Mouse (Mus musculus) hindbrain, embryonic 15.5 days (tissue): ENCODE data around the gene Prdm12. TPM values are rescaled to one million over a fixed set of nuclear protein-coding genes. Genes with fewer than 3 reads are reported as not detected.

Experiments used
- ATAC-seq: fragments of 200-750 bp; cut with Nextera tagmentation; 2 replicates; pipeline ENCODE4 v1.8.0; 2017; ENCODE audit warnings: low read depth, moderate number of reproducible peaks, moderate TSS enrichment; ENCODE audit not compliant: low FRiP score
- H3K27ac ChIP-seq: fragments of 300-500 bp; sonication (generic); replicated peaks from 2 replicates; pipeline ENCODE4 v1.5.1; 2015; ENCODE audit warnings: mild to moderate bottlenecking, inconsistent platforms
- H3K27me3 ChIP-seq: fragments of 300-500 bp; sonication (generic); 2 replicates; pipeline ENCODE4 v1.6.1; 2015; ENCODE audit warnings: control low read depth, inconsistent platforms
- H3K36me3 ChIP-seq: fragments of 300-500 bp; sonication (generic); 2 replicates; pipeline ENCODE4 v1.6.1; 2015; ENCODE audit warnings: control low read depth, inconsistent platforms
- H3K4me1 ChIP-seq: fragments of 300-500 bp; sonication (generic); replicated peaks from 2 replicates; pipeline ENCODE4 v1.6.1; 2015; ENCODE audit warnings: control low read depth, inconsistent platforms
- H3K4me2 ChIP-seq: fragments of 300-500 bp; sonication (generic); 2 replicates; pipeline ENCODE4 v1.6.1; 2015; ENCODE audit warnings: moderate library complexity, mild to moderate bottlenecking, inconsistent platforms
- H3K4me3 ChIP-seq: fragments of 300-500 bp; sonication (generic); 2 replicates; pipeline ENCODE4 v1.5.1; 2015; ENCODE audit warnings: mild to moderate bottlenecking, inconsistent platforms
- H3K9ac ChIP-seq: fragments of 300-500 bp; sonication (generic); 2 replicates; pipeline ENCODE4 v1.6.1; 2015; ENCODE audit warnings: inconsistent platforms
- H3K9me3 ChIP-seq: fragments of 300-500 bp; sonication (generic); 2 replicates; pipeline ENCODE4 v1.6.1; 2016; ENCODE audit warnings: control low read depth, inconsistent platforms
- WGBS: fragments of 180-500 bp; shearing (Covaris S2); methylation state at CpG from one replicate; pipeline ENCODE4 v1.1.7; 2015; 5-methylcytosine and 5-hydroxymethylcytosine counted together
- polyA plus RNA-seq: library from polyadenylated mRNA; unstranded; fragments of >200 nt; fragmentation: Nextera tagmentation; extraction: Ambion mirVana; gene quantifications from 2 replicates; pipeline ENCODE4 v1.2.1, GENCODE M21; 2015

The Prdm12 gene
- polyA plus RNA-seq, result 1.7 and 3.1 TPM in 2 replicates

DNA sequence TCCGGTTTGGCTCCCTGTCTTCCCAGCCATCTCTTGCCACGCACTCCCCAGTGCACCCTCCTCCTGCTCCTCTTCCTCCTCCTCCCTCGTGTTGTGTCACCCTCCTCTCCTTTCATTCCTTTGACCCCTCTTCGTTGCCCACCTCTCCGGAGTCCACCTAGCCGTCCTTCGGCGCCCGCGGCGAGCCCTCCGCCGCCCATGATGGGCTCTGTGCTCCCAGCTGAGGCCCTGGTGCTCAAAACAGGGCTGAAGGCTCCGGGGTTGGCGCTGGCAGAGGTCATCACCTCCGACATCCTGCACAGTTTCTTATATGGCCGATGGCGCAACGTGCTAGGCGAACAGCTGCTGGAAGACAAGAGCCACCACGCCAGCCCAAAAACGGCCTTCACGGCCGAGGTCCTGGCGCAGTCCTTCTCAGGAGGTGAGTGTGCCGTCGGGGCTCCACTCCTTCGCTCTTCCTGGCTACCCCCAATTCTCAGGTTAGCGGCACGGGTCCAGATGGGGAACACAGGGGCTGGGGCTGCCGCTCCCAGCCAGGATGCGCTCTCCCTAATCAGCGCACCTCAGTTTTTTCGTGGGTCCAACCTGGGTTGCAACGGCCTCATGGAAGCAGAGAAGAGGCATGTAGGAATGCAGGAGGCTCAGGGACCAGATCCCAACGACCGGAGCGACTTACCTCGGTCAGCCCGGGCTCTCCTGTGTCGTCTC is at the start of gene Prdm12:
Gene Prdm12 (plus strand): TSS at position 137 of the 708 bp plus-strand sequence.
- under 1% methylated on average over 41 of the region's 41 CpGs for WGBS
- Histone ChIP-seq H3K36me3 (no peaks in the 10 kb centered on the region), H3K27ac (no peak within 1 kb of the TSS), H3K9ac (no peak within 1 kb of the TSS), H3K4me3 (no peak within 1 kb of the TSS), H3K27me3 (peaks cover 78% of the 10 kb centered on the region), H3K9me3 (no peaks in the 10 kb centered on the region), H3K4me2 (peak within 1 kb of the TSS; percentile 36), H3K4me1 (peaks cover 58% of the 10 kb centered on the region)
- no peak for ATAC-seq

DNA sequence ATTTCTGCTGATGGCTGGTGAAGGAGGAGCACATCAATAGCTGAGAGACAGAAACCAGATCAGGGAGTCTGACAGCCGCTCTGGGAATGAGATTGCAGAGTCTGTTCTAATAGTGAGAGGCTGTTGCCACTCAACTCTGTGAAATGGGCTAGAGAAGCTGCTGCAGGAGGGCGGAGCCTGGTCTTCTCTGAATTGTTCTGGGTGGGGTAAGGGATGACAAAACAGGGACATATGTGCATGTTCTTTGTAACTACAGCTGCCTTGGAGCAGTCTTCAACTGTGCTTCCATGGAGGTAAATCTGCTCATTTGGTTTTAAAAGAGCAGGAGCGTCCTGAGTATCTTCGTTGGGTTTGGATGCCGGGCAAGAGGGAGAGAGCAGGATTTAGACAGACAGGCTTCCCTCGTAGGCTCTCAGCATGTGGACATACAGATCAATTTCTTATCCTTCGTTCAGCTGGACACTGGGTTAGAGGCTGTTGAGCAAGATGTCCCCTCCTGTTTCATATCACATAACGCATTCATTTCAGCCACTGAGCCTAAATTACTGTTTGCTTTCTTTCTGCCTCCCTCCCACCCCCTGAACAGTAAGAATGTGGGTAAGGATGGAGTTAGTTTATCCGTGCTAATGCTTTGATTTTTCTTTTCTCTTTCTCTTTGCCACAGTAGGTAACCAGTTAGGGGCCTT is 47.9 kb upstream of the Prdm12 start:
- Histone ChIP-seq H3K27me3 (no peaks in the 10 kb centered on the region), H3K9ac (no peak overlapping the region), H3K4me1 (0 out of 2 replicates have a peak, but pooled peaks cover 3% of the 10 kb centered on the region), H3K9me3 (no peaks in the 10 kb centered on the region), H3K4me3 (no peak overlapping the region), H3K4me2 (no peak overlapping the region), H3K36me3 (peaks cover 19% of the 10 kb centered on the region), H3K27ac (no peak overlapping the region)
- ATAC-seq, result no peak
- 89% methylated on average over 9 of the region's 9 CpGs for WGBS

DNA sequence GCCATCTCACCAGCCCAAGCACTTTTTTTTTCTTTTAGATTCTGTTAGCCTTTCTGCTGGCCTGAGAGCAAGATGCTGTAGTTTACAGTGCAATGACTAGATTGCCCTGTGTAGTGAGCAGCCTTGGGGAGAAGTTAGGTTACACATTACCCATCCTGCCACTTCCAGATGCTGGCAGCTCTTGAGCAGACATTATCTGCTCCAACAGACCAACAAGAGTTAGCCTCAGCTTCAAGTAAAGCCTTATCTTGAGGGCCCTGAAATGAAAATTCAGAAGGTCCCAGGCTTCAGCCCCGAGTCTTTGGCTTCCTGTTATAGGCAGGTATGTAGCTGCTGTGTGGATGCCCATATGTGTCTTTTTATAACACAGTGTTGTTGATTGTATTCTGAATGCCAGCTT is 32.3 kb upstream of the Prdm12 start:
- Histone ChIP-seq H3K4me2 (no peak overlapping the region), H3K27ac (no peak overlapping the region), H3K4me1 (0 out of 2 replicates have a peak, but pooled peaks cover 11% of the 10 kb centered on the region), H3K9me3 (no peaks in the 10 kb centered on the region), H3K36me3 (peaks cover 63% of the 10 kb centered on the region), H3K9ac (no peak overlapping the region), H3K4me3 (no peak overlapping the region), H3K27me3 (peaks cover 27% of the 10 kb centered on the region; the same call in 1 of the 2 replicates)
- no peak for ATAC-seq
- WGBS, result 91% methylated on average over 1 of the region's 1 CpGs

- Histone ChIP-seq H3K4me2 (no peak overlapping the region), H3K27ac (no peak overlapping the region), H3K27me3 (peaks cover 34% of the 10 kb centered on the region; the same call in 1 of the 2 replicates), H3K9me3 (no peaks in the 10 kb centered on the region), H3K4me3 (no peak overlapping the region), H3K36me3 (peaks cover 65% of the 10 kb centered on the region), H3K4me1 (0 out of 2 replicates have a peak, but pooled peaks cover 11% of the 10 kb centered on the region), H3K9ac (no peak overlapping the region)
- 23% methylated on average over 7 of the region's 7 CpGs for WGBS
- peak; percentile 89 for ATAC-seq
These were observed 30.0 kb upstream of the Prdm12 start for GRCm38 (mm10) chr2:31609859-31610261.

GRCm38 (mm10) chr2:31610922-31611321 is 28.9 kb upstream of the Prdm12 start:
- Histone ChIP-seq H3K9ac (no peak overlapping the region), H3K4me2 (no peak overlapping the region), H3K27me3 (peaks cover 24% of the 10 kb centered on the region; the same call in 1 of the 2 replicates), H3K27ac (no peak overlapping the region), H3K4me1 (0 out of 2 replicates have a peak, but pooled peaks cover 11% of the 10 kb centered on the region), H3K9me3 (no peaks in the 10 kb centered on the region), H3K36me3 (peaks cover 61% of the 10 kb centered on the region), H3K4me3 (no peak overlapping the region)
- 38% methylated on average over 4 of the region's 4 CpGs for WGBS
- no peak for ATAC-seq

DNA sequence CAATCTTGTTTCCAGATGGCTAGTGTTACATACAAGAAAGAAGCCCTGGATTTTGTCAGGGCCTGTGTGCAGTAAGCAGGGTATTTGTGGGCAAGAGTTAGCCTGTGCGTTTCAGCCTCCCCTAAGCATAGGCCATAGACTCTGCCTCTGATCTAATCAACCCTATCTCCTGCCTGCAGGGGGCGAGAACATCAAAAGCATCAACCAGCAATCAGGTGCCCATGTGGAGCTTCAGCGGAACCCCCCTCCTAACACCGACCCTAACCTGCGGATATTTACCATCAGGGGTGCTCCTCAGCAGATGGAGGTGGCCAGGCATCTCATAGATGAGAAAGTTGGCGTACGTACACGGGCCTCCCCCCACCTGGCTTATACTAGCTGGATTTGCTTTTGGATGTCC is 28.4 kb upstream of the Prdm12 start:
- WGBS, result 83% methylated on average over 8 of the region's 8 CpGs
- no peak overlapping the region for H3K9ac ChIP-seq
- H3K27me3 ChIP-seq, result peaks cover 22% of the 10 kb centered on the region; the same call in 1 of the 2 replicates
- H3K9me3 ChIP-seq, result no peaks in the 10 kb centered on the region
- no peak for ATAC-seq
- H3K27ac ChIP-seq, result no peak overlapping the region
- no peak overlapping the region for H3K4me2 ChIP-seq
- 0 out of 2 replicates have a peak, but pooled peaks cover 11% of the 10 kb centered on the region for H3K4me1 ChIP-seq
- H3K4me3 ChIP-seq, result no peak overlapping the region
- H3K36me3 ChIP-seq, result peaks cover 57% of the 10 kb centered on the region

GRCm38 (mm10) chr2:31612627-31613026 is 27.2 kb upstream of the Prdm12 start:
- Histone ChIP-seq H3K4me3 (no peak overlapping the region), H3K27ac (no peak overlapping the region), H3K36me3 (peaks cover 51% of the 10 kb centered on the region), H3K9me3 (no peaks in the 10 kb centered on the region), H3K9ac (no peak overlapping the region), H3K4me2 (no peak overlapping the region), H3K4me1 (0 out of 2 replicates have a peak, but pooled peaks cover 11% of the 10 kb centered on the region), H3K27me3 (peaks cover 22% of the 10 kb centered on the region; the same call in 1 of the 2 replicates)
- 83% methylated on average over 6 of the region's 6 CpGs for WGBS
- ATAC-seq, result no peak

- Histone ChIP-seq H3K4me3 (no peak overlapping the region), H3K4me2 (no peak overlapping the region), H3K36me3 (peaks cover 42% of the 10 kb centered on the region), H3K9me3 (no peaks in the 10 kb centered on the region), H3K27ac (no peak overlapping the region), H3K4me1 (peaks cover 16% of the 10 kb centered on the region; the same call in 1 of the 2 replicates), H3K27me3 (peaks cover 22% of the 10 kb centered on the region; the same call in 1 of the 2 replicates), H3K9ac (no peak overlapping the region)
- no peak for ATAC-seq
- WGBS, result 93% methylated on average over 7 of the region's 7 CpGs
These were observed 26.1 kb upstream of the Prdm12 start for GRCm38 (mm10) chr2:31613781-31614180.

GRCm38 (mm10) chr2:31618484-31619161 is 21.2 kb upstream of the Prdm12 start:
- no peak overlapping the region for H3K9ac ChIP-seq
- no peaks in the 10 kb centered on the region for H3K27me3 ChIP-seq
- peak; percentile 23; the same call in 1 of the 2 replicates for ATAC-seq
- no peak overlapping the region for H3K4me3 ChIP-seq
- H3K4me2 ChIP-seq, result no peak overlapping the region
- WGBS, result 50% methylated on average over 14 of the region's 14 CpGs
- H3K9me3 ChIP-seq, result no peaks in the 10 kb centered on the region
- no peak overlapping the region for H3K27ac ChIP-seq
- H3K4me1 ChIP-seq, result peaks cover 5% of the 10 kb centered on the region; the same call in 1 of the 2 replicates
- H3K36me3 ChIP-seq, result peaks cover 16% of the 10 kb centered on the region

DNA sequence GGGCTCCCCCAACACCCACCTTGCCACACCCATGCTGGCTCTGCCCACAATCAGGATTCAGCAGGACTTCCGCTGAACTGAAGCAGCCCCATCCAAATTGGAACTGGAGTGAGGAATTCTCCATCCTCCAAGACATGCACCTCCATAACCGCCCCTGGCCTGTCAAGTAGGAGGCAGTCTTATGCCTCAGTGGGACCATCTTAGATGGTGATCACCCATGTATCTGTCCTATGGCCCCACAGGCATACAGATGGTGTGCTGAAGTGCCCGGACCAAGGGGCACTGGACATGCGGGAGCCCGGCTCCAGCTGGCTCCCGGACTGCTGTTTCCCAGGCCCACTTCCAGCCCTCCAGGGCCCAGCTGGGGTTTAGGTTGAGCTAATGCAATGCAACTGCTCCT is 20.6 kb upstream of the Prdm12 start:
- WGBS, result 72% methylated on average over 6 of the region's 6 CpGs
- peak; percentile 55; the same call in 1 of the 2 replicates for ATAC-seq
- Histone ChIP-seq H3K9me3 (no peaks in the 10 kb centered on the region), H3K27ac (no peak overlapping the region), H3K36me3 (peaks cover 13% of the 10 kb centered on the region), H3K9ac (no peak overlapping the region), H3K4me3 (no peak overlapping the region), H3K4me2 (no peak overlapping the region), H3K27me3 (no peaks in the 10 kb centered on the region), H3K4me1 (peaks cover 5% of the 10 kb centered on the region; the same call in 1 of the 2 replicates)

GRCm38 (mm10) chr2:31633531-31633930 is 6.3 kb upstream of the Prdm12 start:
- no peak overlapping the region for H3K27ac ChIP-seq
- WGBS, result 78% methylated on average over 3 of the region's 3 CpGs
- H3K4me3 ChIP-seq, result no peak overlapping the region
- no peak for ATAC-seq
- H3K36me3 ChIP-seq, result no peaks in the 10 kb centered on the region
- H3K9me3 ChIP-seq, result no peaks in the 10 kb centered on the region
- H3K27me3 ChIP-seq, result peaks cover 72% of the 10 kb centered on the region
- peaks cover 35% of the 10 kb centered on the region for H3K4me1 ChIP-seq
- H3K9ac ChIP-seq, result no peak overlapping the region
- no peak overlapping the region for H3K4me2 ChIP-seq
